Mouse (Mus musculus) lung, embryonic 16.5 days (tissue): ENCODE results near the gene Neurod1. TPM values are rescaled to one million over a fixed set of nuclear protein-coding genes. Genes with fewer than 3 reads are reported as not detected.

Source experiments
- ATAC-seq: fragments of 200-750 bp; cut with Nextera tagmentation; 2 replicates; pipeline ENCODE4 v1.8.0; 2017; ENCODE audit warnings: low read depth, mild to moderate bottlenecking, moderate library complexity
- H3K27ac ChIP-seq: fragments of 300-500 bp; sonication (generic); 2 replicates; pipeline ENCODE4 v1.5.1; 2014; ENCODE audit warnings: mild to moderate bottlenecking, control low read depth, low read length
- H3K27me3 ChIP-seq: fragments of 300-500 bp; sonication (generic); 2 replicates; pipeline ENCODE4 v1.6.1; 2014; ENCODE audit warnings: low read depth, low read length, mixed read lengths; ENCODE audit not compliant: control insufficient read depth, insufficient read depth
- H3K36me3 ChIP-seq: fragments of 300-500 bp; sonication (generic); 2 replicates; pipeline ENCODE4 v1.6.1; 2014; ENCODE audit warnings: low read length; ENCODE audit not compliant: control insufficient read depth, insufficient read depth
- H3K4me1 ChIP-seq: fragments of 300-500 bp; sonication (generic); replicated peaks from 2 replicates; pipeline ENCODE4 v1.6.1; 2014; ENCODE audit warnings: low read length, mixed read lengths; ENCODE audit not compliant: control insufficient read depth, insufficient read depth
- H3K4me2 ChIP-seq: fragments of 300-500 bp; sonication (generic); 2 replicates; pipeline ENCODE4 v1.6.1; 2014; ENCODE audit warnings: low read depth, low read length, control low read depth
- H3K4me3 ChIP-seq: fragments of 300-500 bp; sonication (generic); 2 replicates; pipeline ENCODE4 v1.5.1; 2014; ENCODE audit warnings: mild to moderate bottlenecking, low read length, control low read depth
- H3K9ac ChIP-seq: fragments of 300-500 bp; sonication (generic); 2 replicates; pipeline ENCODE4 v1.6.1; 2014; ENCODE audit warnings: low read length, control low read depth
- H3K9me3 ChIP-seq: fragments of 300-500 bp; sonication (generic); 2 replicates; pipeline ENCODE4 v1.6.1; 2016; ENCODE audit warnings: low read length; ENCODE audit not compliant: control insufficient read depth
- WGBS: fragments of 180-500 bp; shearing (Covaris S2); extraction: QIAGEN DNeasy Blood & Tissue Kit; methylation state at CpG from one replicate; pipeline ENCODE4 v1.1.7; 2014; 5-methylcytosine and 5-hydroxymethylcytosine counted together
- polyA plus RNA-seq: library from polyadenylated mRNA; unstranded; fragments of >200 nt; fragmentation: Nextera tagmentation; extraction: Ambion mirVana; gene quantifications from 2 replicates; pipeline ENCODE4 v1.2.1, GENCODE M21; 2015

Neurod1 gene
- polyA plus RNA-seq, 1 experiment from 2014 or later: not detected

- Histone ChIP-seq H3K36me3 (no peaks in the 10 kb centered on the region), H3K9ac (peak overlapping the region; percentile 42; the same call in 1 of the 2 replicates), H3K27ac (no peak overlapping the region), H3K9me3 (no peaks in the 10 kb centered on the region), H3K4me2 (peak overlapping the region; percentile 85), H3K27me3 (peaks cover 7% of the 10 kb centered on the region; the same call in 1 of the 2 replicates), H3K4me3 (peak overlapping the region; percentile 51), H3K4me1 (peaks cover 3% of the 10 kb centered on the region; the same call in 1 of the 2 replicates)
- ATAC-seq: peak; percentile 26; the same call in 1 of the 2 replicates
- under 1% methylated on average over 35 of the region's 35 CpGs for WGBS
Measured at GRCm38 (mm10) chr2:79428569-79429104, 27.9 kb downstream of the Neurod1 start.

DNA sequence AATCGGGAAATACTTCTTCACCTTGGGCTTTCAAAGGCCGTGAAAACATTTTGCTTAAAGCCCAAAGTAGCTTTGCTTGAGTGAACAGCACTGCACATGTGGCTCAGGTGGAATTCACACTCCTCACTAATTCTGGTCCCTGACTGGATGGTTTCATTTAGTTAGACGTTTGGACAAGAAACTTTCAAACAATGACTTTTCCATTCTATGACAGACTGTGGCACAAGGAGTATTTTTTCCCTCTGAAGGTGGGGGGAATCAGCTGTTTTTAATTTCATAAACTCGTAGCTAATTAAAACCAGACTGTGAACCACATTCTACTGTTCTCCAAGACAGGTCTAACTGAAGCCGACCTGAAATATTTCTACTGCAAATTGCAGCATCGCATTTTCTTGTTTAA lies 28.5 kb downstream of the Neurod1 start:
- Histone ChIP-seq H3K9me3 (no peaks in the 10 kb centered on the region), H3K9ac (no peak overlapping the region), H3K4me1 (peaks cover 3% of the 10 kb centered on the region; the same call in 1 of the 2 replicates), H3K27me3 (peaks cover 7% of the 10 kb centered on the region; the same call in 1 of the 2 replicates), H3K27ac (no peak overlapping the region), H3K4me3 (no peak overlapping the region), H3K36me3 (no peaks in the 10 kb centered on the region), H3K4me2 (0 out of 2 replicates have a peak overlapping the region, but pooled peaks have one; percentile 85)
- WGBS: 30% methylated on average over 6 of the region's 6 CpGs
- ATAC-seq: no peak

- 58% methylated on average over 6 of the region's 6 CpGs for WGBS
Measured at GRCm38 (mm10) chr2:79421696-79422095, 34.9 kb downstream of the Neurod1 start.

DNA sequence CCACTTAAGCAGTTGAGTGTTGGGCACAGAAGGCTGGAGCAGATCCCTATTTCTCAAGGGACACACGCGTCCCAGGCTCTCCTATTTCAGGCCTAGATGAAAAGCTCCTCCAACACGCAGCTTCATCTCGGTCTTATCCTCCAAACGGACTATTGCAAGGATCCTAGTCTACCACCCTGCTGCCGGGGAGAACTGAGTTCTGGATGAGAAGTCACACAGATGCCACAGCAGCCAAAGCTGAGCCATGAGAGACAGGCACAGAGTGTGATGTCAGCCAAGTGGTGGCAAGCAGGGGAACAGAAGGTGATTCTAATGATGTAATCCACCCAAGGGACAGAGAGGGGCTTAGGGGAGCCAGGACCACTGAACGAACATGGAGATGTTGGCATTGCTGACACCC lies 42.0 kb downstream of the Neurod1 start:
- no peaks in the 10 kb centered on the region for H3K4me1 ChIP-seq
- H3K4me3 ChIP-seq: no peak overlapping the region
- 84% methylated on average over 7 of the region's 7 CpGs for WGBS
- no peak overlapping the region for H3K9ac ChIP-seq
- H3K27ac ChIP-seq: no peak overlapping the region
- H3K36me3 ChIP-seq: no peaks in the 10 kb centered on the region
- no peak for ATAC-seq
- H3K27me3 ChIP-seq: no peaks in the 10 kb centered on the region
- no peak overlapping the region for H3K4me2 ChIP-seq
- H3K9me3 ChIP-seq: no peaks in the 10 kb centered on the region

More at GRCm38 (mm10) chr2:79421696-79422095, 34.9 kb downstream of the Neurod1 start:
- Histone ChIP-seq H3K4me3 (no peak overlapping the region), H3K9ac (no peak overlapping the region), H3K4me2 (no peak overlapping the region), H3K27me3 (no peaks in the 10 kb centered on the region; the same call in 1 of the 2 replicates), H3K4me1 (no peaks in the 10 kb centered on the region), H3K27ac (no peak overlapping the region), H3K36me3 (no peaks in the 10 kb centered on the region), H3K9me3 (no peaks in the 10 kb centered on the region)
- no peak for ATAC-seq

- Histone ChIP-seq H3K4me2 (no peak overlapping the region), H3K27me3 (no peaks in the 10 kb centered on the region), H3K4me3 (no peak overlapping the region), H3K9ac (no peak overlapping the region), H3K27ac (no peak overlapping the region), H3K9me3 (no peaks in the 10 kb centered on the region), H3K36me3 (no peaks in the 10 kb centered on the region), H3K4me1 (no peaks in the 10 kb centered on the region)
- WGBS: 67% methylated on average over 3 of the region's 3 CpGs
- no peak for ATAC-seq
Measured at GRCm38 (mm10) chr2:79410903-79411255, 45.7 kb downstream of the Neurod1 start.

GRCm38 (mm10) chr2:79410247-79410902 lies 46.2 kb downstream of the Neurod1 start:
- no peaks in the 10 kb centered on the region for H3K9me3 ChIP-seq
- no peak overlapping the region for H3K4me3 ChIP-seq
- no peaks in the 10 kb centered on the region for H3K27me3 ChIP-seq
- 42% methylated on average over 15 of the region's 15 CpGs for WGBS
- H3K27ac ChIP-seq: no peak overlapping the region
- H3K4me1 ChIP-seq: no peaks in the 10 kb centered on the region
- no peaks in the 10 kb centered on the region for H3K36me3 ChIP-seq
- H3K4me2 ChIP-seq: no peak overlapping the region
- ATAC-seq: no peak
- no peak overlapping the region for H3K9ac ChIP-seq

- H3K4me1 ChIP-seq: no peaks in the 10 kb centered on the region
- no peaks in the 10 kb centered on the region for H3K36me3 ChIP-seq
- no peak overlapping the region for H3K4me3 ChIP-seq
- 75% methylated on average over 5 of the region's 5 CpGs for WGBS
- no peak for ATAC-seq
- H3K27ac ChIP-seq: no peak overlapping the region
- H3K4me2 ChIP-seq: no peak overlapping the region
- no peak overlapping the region for H3K9ac ChIP-seq
- H3K9me3 ChIP-seq: no peaks in the 10 kb centered on the region
- no peaks in the 10 kb centered on the region for H3K27me3 ChIP-seq
Measured at GRCm38 (mm10) chr2:79405661-79406405, 50.7 kb downstream of the Neurod1 start.

Other genes with a start within 250 kb of the Neurod1 start
- 7.3 and 7.4 TPM in 2 replicates for gene Itga4, start 201.3 kb downstream of the Neurod1 start, polyA plus RNA-seq
- 0.58 TPM in 1 of 2 replicates, not detected in the other for gene Cerkl, start within 50 bp of the Neurod1 start, polyA plus RNA-seq
- gene Itprid2, start 178.6 kb upstream of the Neurod1 start, polyA plus RNA-seq: 8.7 and 8.9 TPM in 2 replicates